Mouse (Mus musculus) thymus, adult 2 months (tissue): ENCODE measurements around the gene Prdm8. TPM values are rescaled to one million over a fixed set of nuclear protein-coding genes. Genes with fewer than 3 reads are reported as not detected.

Source experiments
- DNase-seq: peaks from one replicate; pipeline ENCODE4 v3.0.0; 2021
- H3K27ac ChIP-seq: fragments of 200-500 bp; 2 replicates; pipeline ENCODE4 v1.5.1; 2012; ENCODE audit warnings: low read length, control low read depth; ENCODE audit not compliant: control insufficient read depth, insufficient read depth
- H3K27me3 ChIP-seq: fragments of 200-500 bp; 2 replicates; pipeline ENCODE4 v1.6.1; 2012; ENCODE audit warnings: mild to moderate bottlenecking, low read length, moderate library complexity, mixed read lengths; ENCODE audit not compliant: control insufficient read depth, insufficient read depth
- H3K36me3 ChIP-seq: fragments of 200-500 bp; 2 replicates; pipeline ENCODE4 v1.6.1; 2012; ENCODE audit warnings: mild to moderate bottlenecking, low read length, moderate library complexity; ENCODE audit not compliant: control insufficient read depth, insufficient read depth
- H3K4me1 ChIP-seq: fragments of 200-500 bp; replicated peaks from 2 replicates; pipeline ENCODE4 v1.6.1; 2012; ENCODE audit warnings: low read length; ENCODE audit not compliant: control insufficient read depth, insufficient read depth
- H3K4me3 ChIP-seq: fragments of 200-500 bp; 2 replicates; pipeline ENCODE4 v1.5.1; 2012; ENCODE audit warnings: mild to moderate bottlenecking, low read length, control low read depth, moderate library complexity; ENCODE audit not compliant: control insufficient read depth, insufficient read depth
- CTCF ChIP-seq: fragments of 200-500 bp; IDR thresholded peaks from 2 replicates; pipeline ENCODE4 v1.5.1; 2012; ENCODE audit warnings: mild to moderate bottlenecking, control low read depth, low read length, moderate library complexity, borderline replicate concordance; ENCODE audit not compliant: control insufficient read depth, poor library complexity, insufficient read depth; ENCODE audit errors: extremely low read depth
- POLR2A ChIP-seq: fragments of 200-500 bp; IDR thresholded peaks from 2 replicates; pipeline ENCODE4 v1.6.1; 2012; ENCODE audit warnings: mild to moderate bottlenecking, low read length, control low read depth, moderate library complexity; ENCODE audit not compliant: control insufficient read depth, poor library complexity, insufficient read depth; ENCODE audit errors: extremely low read depth
- WGBS: fragments of 180-500 bp; shearing (Covaris S2); methylation state at CpG from one replicate; pipeline ENCODE4 v1.1.7; 2018; 5-methylcytosine and 5-hydroxymethylcytosine counted together
- polyA plus RNA-seq: library from polyadenylated mRNA; depleted of rRNA; stranded (reverse); fragments of >200 nt; gene quantifications from 2 replicates; pipeline ENCODE4 v1.2.3, GENCODE M21; 2012; rRNA removed

Gene Prdm8
- polyA plus RNA-seq, result 0.09 and 0.19 TPM in 2 replicates

DNA sequence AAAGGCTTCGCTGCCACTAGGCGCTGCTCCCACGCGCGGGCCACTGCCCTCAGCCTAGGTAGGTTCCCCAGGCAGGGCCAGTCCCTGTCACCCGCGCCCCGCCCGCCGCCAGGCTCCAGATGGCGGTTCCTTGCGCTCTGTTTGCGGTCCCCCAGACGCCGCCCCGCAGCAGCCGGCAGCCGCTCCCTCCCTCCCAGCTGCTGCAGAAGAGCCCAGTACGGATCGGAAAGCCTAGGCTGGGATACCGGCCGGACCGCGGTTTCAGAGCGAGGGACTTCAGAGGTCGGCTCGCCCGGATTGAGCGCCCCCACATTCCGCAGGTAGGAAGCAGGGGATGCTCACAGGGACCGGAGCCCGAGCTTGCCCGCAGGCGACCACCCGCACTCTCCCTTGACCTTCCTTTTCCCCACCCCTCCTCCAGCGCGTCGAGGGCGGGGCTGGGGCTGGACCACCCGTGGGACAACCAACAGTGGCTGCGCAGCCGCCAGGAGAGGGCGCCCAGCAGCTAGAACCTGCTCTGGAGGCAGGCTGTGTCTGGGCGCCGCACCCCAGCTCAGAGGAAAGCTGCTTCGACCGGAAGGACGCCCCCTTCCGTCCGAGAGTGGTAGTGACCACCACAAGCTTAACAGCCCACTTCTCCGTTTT lies at the start of gene Prdm8:
Gene Prdm8 (plus strand): TSS at position 19 of the 645 bp plus-strand sequence.
- DNase-seq, result peak; percentile 73
- Histone ChIP-seq H3K27ac (no peak within 1 kb of the TSS), H3K27me3 (peaks cover 30% of the 10 kb centered on the region), H3K4me3 (peak within 1 kb of the TSS; percentile 31), H3K36me3 (no peaks in the 10 kb centered on the region), H3K4me1 (peaks cover 13% of the 10 kb centered on the region)
- TF ChIP-seq CTCF, result peak; percentile 88
- TF ChIP-seq POLR2A, result no peak
- WGBS, result under 1% methylated on average over 51 of the region's 51 CpGs

- no peak for TF ChIP-seq CTCF
- TF ChIP-seq POLR2A, result no peak
- Histone ChIP-seq H3K27ac (no peak overlapping the region), H3K36me3 (no peaks in the 10 kb centered on the region), H3K27me3 (no peaks in the 10 kb centered on the region), H3K4me3 (no peak overlapping the region), H3K4me1 (no peaks in the 10 kb centered on the region)
- WGBS, result 86% methylated on average over 3 of the region's 3 CpGs
- DNase-seq, result no peak
Measured at GRCm38 (mm10) chr5:98127074-98127473, 39.9 kb upstream of the Prdm8 start.

DNA sequence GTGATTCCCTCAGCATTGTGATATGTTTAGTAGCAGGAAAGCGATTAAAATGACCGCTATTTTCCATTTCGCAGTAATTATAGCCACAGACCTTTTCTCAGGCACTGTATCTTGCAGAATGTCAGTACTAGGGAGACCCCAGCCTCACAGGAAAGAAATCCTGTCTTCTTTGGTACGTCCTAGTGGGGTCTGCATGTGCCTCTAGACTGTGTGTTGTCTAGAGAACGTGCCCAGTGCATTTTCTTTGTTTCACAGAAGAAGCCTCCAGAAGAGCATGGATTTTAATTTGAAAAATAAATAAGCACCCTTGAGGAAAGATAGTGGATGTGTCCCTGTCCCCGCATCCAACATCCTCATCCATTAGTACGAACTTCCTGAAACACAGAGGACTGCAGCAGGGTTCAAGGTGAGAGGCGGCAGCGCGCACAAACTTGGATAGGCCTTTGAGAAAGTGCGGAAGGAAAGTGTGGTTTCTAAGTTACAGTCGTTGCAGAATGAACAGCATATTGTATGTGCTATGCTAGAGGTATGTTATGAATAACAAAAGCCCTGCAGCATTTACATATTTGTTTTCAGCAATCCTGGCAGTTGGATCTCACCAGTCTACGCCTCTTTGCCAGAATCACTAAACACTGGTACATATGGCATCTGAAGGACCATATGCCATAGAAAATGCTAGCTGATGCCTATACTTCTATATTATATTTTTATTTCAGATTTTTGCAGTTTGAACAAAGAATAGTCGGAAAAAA lies 28.3 kb upstream of the Prdm8 start:
- no peak overlapping the region for H3K27ac ChIP-seq
- no peaks in the 10 kb centered on the region for H3K27me3 ChIP-seq
- no peaks in the 10 kb centered on the region for H3K4me1 ChIP-seq
- no peak overlapping the region for H3K4me3 ChIP-seq
- 91% methylated on average over 14 of the region's 14 CpGs for WGBS
- TF ChIP-seq CTCF (no peak), POLR2A (no peak)
- no peak for DNase-seq
- H3K36me3 ChIP-seq, result no peaks in the 10 kb centered on the region

DNA sequence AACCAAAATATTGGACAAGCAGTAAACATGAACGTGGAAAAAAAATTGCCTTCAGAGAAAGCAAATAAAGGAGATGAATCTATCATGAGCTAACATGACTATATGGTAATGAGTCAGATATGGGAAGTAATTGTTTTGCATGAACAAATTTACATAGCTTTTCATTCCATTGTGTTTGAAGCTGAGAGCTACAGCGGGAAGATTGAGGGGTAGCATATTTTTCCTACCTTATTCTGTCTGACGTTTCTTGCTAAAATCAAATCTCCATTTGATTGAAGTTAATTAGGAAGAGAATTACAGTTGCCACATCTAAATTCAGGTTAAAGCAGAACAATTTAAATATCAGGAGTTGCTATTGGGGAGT lies 27.7 kb upstream of the Prdm8 start:
- WGBS, result 93% methylated on average over 3 of the region's 3 CpGs
- H3K36me3 ChIP-seq, result no peaks in the 10 kb centered on the region
- no peaks in the 10 kb centered on the region for H3K4me1 ChIP-seq
- no peak for DNase-seq
- TF ChIP-seq CTCF, result no peak
- TF ChIP-seq POLR2A, result no peak
- H3K4me3 ChIP-seq, result no peak overlapping the region
- no peak overlapping the region for H3K27ac ChIP-seq
- H3K27me3 ChIP-seq, result no peaks in the 10 kb centered on the region

GRCm38 (mm10) chr5:98146895-98147294 lies 20.1 kb upstream of the Prdm8 start:
- H3K27me3 ChIP-seq, result no peaks in the 10 kb centered on the region
- H3K4me1 ChIP-seq, result no peaks in the 10 kb centered on the region
- no peak for DNase-seq
- no peaks in the 10 kb centered on the region for H3K36me3 ChIP-seq
- WGBS, result 2% methylated on average over 3 of the region's 3 CpGs
- no peak overlapping the region for H3K27ac ChIP-seq
- TF ChIP-seq POLR2A (no peak), CTCF (no peak)
- H3K4me3 ChIP-seq, result no peak overlapping the region

- Histone ChIP-seq H3K27me3 (peaks cover 26% of the 10 kb centered on the region), H3K36me3 (no peaks in the 10 kb centered on the region), H3K27ac (no peak overlapping the region), H3K4me1 (peaks cover 13% of the 10 kb centered on the region), H3K4me3 (no peak overlapping the region)
- TF ChIP-seq CTCF, result no peak
- TF ChIP-seq POLR2A, result no peak
- no peak for DNase-seq
- 54% methylated on average over 15 of the region's 15 CpGs for WGBS
Measured at GRCm38 (mm10) chr5:98166116-98166515, 882 bp upstream of the Prdm8 start.
